Mouse (Mus musculus): Measurements from ENCODE around the gene Msl2.

The Msl2 gene

DNA sequence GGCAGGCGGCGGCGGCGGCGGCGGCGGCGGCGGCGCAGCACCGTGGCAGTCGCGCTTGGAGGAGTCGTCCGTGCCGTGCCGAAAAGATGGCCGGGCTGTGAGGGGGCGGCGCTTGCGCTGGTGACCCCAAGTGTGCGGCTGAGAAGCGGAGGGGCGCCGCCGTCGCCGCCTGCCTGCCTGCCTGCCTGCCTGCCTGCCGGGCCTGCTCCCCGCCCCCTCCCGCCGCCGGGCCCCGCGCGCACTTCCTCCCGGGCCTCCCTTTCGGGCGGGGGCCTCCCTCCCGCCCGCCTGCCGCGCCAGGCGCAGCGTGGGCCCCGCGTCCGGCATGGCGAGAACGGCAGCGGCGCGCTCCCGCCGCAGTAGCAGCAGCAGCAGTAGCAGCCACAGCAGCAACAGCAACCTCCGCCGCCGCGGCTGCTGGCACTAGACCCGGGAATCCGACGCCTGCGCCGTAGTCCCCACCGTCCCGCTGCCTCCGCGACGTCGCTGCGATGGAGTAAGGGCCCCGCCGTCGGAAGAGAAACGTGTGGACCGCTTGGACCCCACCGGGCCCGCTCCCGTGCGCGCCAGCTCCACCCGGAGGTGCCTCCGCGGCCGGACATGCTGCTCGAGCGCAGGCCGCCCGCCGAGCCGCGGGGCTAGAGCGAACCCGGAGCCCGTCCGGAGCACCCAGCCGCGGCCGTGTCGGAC lies 576 bp downstream of the Msl2 start:
- peak; percentile 74 for DNase-seq (ENCODE audit: low spot score)

DNA sequence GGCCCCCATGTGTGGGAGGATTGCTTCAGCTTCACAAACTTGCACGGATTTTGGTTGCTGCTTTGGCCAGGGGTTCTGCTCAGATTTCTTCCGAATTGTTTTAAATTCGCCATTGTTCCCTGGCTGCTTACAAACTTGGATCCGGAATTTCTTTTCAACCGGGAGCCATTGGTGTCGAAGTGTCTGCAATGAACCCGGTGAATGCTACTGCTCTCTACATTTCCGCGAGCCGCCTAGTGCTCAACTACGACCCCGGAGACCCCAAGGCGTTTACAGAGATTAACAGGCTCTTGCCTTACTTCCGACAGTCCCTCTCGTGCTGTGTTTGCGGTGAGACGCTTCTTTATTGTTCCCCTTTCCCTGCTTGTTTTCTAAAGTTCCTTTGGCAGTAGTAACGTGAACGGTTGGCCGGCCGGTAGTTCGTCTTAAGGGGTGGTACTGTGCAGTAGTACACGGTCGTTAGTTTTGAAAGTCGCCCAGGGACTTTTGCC lies 1.2 kb downstream of the Msl2 start:
- peak; percentile 65 for DNase-seq (ENCODE audit: low spot score)

DNA sequence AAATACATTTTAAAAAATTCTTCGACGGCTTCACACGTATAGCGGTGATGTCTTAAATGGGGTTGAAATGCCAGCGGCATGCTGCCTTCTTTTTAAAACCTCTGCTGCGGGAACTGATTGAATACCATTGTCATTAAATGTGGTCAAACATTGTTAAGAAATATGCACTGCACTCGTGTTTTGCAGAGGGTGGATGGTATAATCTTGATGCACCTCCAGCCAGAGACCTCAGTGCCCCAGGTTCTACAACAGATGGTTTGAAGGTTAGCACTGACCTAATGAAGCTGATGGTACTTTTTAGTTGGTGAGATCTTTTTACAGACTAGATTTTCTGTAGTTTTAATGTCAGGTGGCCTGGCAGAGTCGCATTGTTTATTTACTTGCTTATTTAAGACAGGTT lies 1.8 kb downstream of the Msl2 start:
- no peak for DNase-seq (ENCODE audit: low spot score)

GRCm38 (mm10) chr9:101076095-101076875 lies 2.4 kb downstream of the Msl2 start:
- DNase-seq (ENCODE audit: low spot score), result peak; percentile 41

- DNase-seq (ENCODE audit: low spot score), result no peak
These were observed 3.6 kb downstream of the Msl2 start for GRCm38 (mm10) chr9:101077486-101077885.

- peak; percentile 30 for DNase-seq (ENCODE audit: low spot score)
These were observed 4.7 kb downstream of the Msl2 start for GRCm38 (mm10) chr9:101078579-101078978.

- DNase-seq (ENCODE audit: low spot score), result no peak
These were observed 6.3 kb downstream of the Msl2 start for GRCm38 (mm10) chr9:101080046-101080685.

DNA sequence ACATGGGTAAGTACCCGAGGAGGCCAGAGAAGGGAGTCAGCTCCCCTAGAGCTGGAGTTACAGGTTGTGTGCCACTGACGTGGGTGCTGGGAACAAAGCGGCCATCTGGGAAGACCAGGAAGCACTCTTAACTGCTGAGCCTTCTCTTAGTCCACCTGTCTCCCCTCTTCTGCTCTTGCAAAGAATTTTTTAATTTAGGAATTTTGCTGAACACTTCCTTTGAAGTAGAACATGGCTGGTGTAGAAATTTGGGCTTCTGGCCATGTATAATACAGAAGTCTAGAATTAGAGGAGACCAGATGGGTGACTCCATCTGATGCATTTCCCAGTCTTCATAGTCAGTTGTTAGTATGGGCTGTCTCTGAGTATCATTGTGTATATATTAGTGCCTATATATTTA lies 9.8 kb downstream of the Msl2 start:
- DNase-seq (ENCODE audit: low spot score), result no peak

GRCm38 (mm10) chr9:101095425-101095824 lies 21.5 kb downstream of the Msl2 start:
- DNase-seq (ENCODE audit: low spot score), result no peak

DNA sequence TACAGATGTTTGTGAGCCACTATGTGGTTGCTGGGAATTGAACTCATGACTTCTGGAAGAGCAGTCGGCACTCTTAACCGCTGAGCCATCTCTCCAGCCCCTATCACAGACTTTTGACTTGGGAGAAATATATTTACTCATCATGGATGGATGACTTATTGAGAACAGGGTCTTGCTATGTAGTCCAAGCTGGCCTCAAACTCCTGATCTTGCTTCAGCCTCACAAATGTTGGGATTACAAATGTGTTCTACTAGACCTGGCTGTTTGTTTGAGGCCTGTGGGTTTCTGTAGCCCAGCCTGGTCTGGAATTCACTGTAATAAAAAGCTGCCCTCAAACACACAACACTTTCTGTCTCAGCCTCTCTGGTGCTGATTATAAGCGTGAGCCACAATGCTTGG lies 22.6 kb downstream of the Msl2 start:
- DNase-seq (ENCODE audit: low spot score), result no peak

DNA sequence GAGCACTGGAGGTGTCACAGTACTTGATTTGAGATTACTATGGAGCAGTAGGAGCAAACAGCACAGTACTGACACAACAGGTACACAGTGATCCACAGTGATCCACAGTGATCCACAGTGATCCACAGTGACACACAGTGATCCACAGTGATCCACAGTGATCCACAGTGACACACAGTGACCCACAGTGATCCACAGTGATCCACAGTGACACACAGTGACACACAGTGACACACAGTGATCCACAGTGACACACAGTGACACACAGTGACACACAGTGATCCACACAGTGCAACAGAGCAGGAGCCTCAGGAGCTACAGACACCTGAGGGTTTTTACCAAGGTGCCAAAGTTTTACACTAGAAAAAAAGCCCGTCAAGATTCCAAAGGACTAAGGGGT lies 23.6 kb downstream of the Msl2 start:
- no peak for DNase-seq (ENCODE audit: low spot score)

- DNase-seq (ENCODE audit: low spot score), result no peak
These were observed 25.5 kb downstream of the Msl2 start for GRCm38 (mm10) chr9:101099445-101099844.

- DNase-seq (ENCODE audit: low spot score), result no peak
These were observed 26.3 kb downstream of the Msl2 start for GRCm38 (mm10) chr9:101100163-101100562.

DNA sequence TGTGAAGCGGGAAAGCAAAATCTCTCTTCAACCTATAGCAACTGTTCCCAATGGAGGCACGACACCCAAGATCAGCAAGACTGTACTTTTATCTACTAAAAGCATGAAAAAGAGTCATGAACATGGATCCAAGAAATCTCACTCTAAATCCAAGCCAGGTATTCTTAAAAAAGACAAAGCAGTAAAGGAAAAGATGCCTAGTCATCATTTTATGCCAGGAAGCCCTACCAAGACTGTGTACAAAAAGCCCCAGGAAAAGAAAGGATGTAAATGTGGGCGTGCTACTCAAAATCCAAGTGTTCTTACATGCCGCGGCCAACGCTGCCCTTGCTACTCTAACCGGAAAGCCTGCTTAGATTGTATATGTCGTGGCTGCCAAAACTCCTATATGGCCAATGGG lies 27.6 kb downstream of the Msl2 start:
- no peak for DNase-seq (ENCODE audit: low spot score)

DNA sequence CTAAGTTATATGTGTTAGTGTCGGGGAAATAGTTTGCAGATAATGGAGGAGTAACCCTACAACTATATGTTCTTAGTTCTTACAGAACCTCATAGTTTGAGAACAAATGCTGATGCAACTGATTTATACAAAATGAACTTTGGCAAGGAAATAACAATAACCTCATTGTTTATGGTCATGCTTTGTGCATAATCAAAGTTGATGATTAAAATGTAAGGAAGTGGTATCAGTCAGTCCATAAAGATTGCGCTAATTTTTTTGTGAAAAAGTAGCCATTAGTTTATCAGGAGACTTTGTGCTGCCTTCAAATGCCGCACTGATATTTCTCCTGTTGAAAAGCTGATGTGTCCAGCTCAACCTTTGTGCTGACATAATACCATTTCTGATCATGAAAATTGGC lies 28.4 kb downstream of the Msl2 start:
- DNase-seq (ENCODE audit: low spot score), result no peak

GRCm38 (mm10) chr9:101104931-101105330 lies 31.0 kb downstream of the Msl2 start:
- DNase-seq (ENCODE audit: low spot score), result no peak

DNA sequence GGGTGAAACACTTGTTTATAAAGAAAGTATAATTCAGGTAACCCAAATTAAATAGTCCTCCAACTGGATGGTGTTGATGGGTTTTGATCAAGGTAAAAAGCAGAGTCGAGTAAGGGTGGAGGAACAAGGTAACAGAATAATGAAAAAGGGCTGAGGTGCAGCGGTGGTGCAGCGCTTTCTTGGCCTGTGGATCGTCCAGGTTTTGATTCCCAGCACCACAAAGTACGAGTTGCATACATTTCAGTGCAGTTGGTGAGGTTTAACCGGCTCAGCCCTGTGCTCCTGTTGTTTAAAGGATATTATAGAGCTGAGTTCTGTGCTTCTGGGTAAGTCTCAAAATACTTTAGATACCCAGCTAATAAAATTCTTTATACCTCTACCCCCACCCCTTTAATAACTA lies 31.8 kb downstream of the Msl2 start:
- DNase-seq (ENCODE audit: low spot score), result no peak

GRCm38 (mm10) chr9:101107386-101107785 lies 33.5 kb downstream of the Msl2 start:
- DNase-seq (ENCODE audit: low spot score), result no peak

DNA sequence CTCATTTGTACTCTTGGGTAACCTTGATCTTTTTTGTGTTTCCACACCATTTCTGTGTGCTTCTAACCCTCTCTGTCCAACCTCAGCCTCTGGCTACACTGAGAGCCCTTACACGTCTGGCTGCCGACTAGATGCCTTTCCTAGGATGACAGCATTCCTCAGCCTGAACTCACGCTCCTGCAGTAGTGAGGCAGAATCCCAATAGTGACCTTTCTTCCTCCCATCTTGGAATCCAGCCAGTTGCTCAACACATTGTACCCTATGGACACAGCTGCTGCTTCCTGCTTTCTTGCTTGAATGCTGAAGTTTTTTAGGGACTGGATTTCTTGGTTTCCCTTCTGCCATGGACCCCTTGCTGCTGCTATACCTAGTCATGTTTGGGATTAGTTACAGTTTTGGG lies 36.1 kb downstream of the Msl2 start:
- no peak for DNase-seq (ENCODE audit: low spot score)

- no peak for DNase-seq (ENCODE audit: low spot score)
These were observed 39.4 kb downstream of the Msl2 start for GRCm38 (mm10) chr9:101113317-101113716.

GRCm38 (mm10) chr9:101114182-101114884 lies 40.4 kb downstream of the Msl2 start:
- no peak for DNase-seq (ENCODE audit: low spot score)

DNA sequence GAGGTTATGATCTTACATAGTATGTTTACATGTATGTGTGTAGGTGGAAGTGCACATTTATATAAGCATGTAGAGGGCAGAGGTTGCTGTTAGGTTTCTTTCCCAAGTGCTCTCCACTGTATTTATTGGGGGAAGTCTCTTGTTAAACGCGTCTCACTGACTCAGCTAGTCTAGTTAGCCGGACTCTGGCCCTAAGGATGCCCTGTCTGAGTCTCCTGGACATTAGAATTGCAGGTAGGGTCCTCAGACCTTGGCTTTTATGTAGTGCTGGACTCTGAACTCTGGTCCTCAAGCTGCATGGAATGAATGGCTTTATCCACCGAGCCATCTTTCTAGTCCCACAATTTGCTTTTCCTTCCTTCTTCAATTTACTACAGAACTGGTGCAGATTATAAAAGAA lies 69.7 kb downstream of the Msl2 start:
- no peak for DNase-seq (ENCODE audit: low spot score)
